Mouse (Mus musculus) lung, adult 2 months (tissue): Measurements from ENCODE around the gene Gm10160.

Source experiments
- CTCF ChIP-seq: fragments of 200-500 bp; IDR thresholded peaks from 2 replicates; pipeline ENCODE4 v1.5.1; 2011; ENCODE audit warnings: mild to moderate bottlenecking, low read length, control low read depth; ENCODE audit not compliant: insufficient read depth
- POLR2A ChIP-seq: fragments of 200-500 bp; IDR thresholded peaks from 2 replicates; pipeline ENCODE4 v1.6.1; 2011; ENCODE audit warnings: low read depth, mild to moderate bottlenecking, control low read depth, low read length, borderline replicate concordance; ENCODE audit errors: extremely low read depth

DNA sequence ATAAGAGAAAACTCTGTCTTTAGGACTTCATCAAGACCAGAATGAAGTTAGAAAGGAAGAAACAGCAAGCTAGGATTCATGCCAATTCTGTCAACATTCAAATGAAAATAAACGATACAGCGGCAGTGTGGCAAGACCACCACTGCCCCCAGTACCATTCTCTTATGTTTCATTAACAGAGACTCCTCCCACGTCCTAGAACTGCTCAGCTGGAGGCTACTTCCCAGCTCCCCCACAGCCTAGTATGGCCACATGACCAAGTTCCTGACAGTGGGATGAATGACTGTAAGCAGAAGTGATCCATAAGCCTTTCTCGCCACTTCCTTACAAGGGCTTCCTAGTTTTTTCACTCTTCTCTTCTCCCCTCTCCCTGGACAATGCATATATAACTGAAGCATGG is 48.5 kb upstream of the Gm10160 start:
- TF ChIP-seq POLR2A (no peak), CTCF (no peak)
